Mouse (Mus musculus) erythroid progenitor cell, adult 5-6 weeks (primary cell): ENCODE results near the gene Txn2. TPM values are rescaled to one million over a fixed set of nuclear protein-coding genes. Genes with fewer than 3 reads are reported as not detected.
A peak's percentile ranks its signal among the peaks of the same experiment; 100 is the strongest.
"Not testable (repeated sequence)": the region's sequence is repeated elsewhere in the genome, so short reads cannot be mapped to it uniquely, and the experiment has no call there.

ENCODE experiments used
- ATAC-seq: replicated peaks from 2 replicates; pipeline ENCODE4 v1.8.0; 2016; ENCODE audit warnings: moderate number of reproducible peaks, mild to moderate bottlenecking, moderate TSS enrichment, inconsistent platforms; ENCODE audit not compliant: poor library complexity, low FRiP score, severe bottlenecking
- total RNA-seq, 2 experiments: library from RNA; stranded (forward) in 1 of 2; stranded (reverse) in 1 of 2; fragments of 150-400 nt in 1 of 2; fragments of 186-747, 209-891 nt in 1 of 2; gene quantifications; 2 replicates each; pipeline versions ENCODE4 v1.2.3 to v1.2.4; 2015 to 2017; ENCODE audit warnings: low replicate concordance in 2 of 2

The Txn2 gene
- total RNA-seq, 2 experiments from 2014 or later = 30.3 to 151 TPM

DNA sequence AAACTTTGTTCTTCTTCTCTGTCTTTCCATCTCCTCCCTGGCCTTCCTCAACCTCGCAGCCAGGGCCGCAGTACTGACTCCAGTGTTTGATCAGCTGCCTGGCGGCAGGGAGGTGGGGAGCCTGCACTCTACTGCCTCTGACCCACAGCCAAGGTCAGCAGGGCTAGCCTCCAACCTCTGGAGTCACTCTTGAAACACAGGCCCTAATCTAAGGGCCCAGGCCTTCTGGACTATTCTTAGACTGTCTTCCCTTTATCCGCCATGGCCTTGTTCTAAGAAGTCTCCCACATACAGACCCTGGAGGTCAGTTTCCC lies 45.2 kb downstream of the Txn2 start:
- ATAC-seq = no peak

DNA sequence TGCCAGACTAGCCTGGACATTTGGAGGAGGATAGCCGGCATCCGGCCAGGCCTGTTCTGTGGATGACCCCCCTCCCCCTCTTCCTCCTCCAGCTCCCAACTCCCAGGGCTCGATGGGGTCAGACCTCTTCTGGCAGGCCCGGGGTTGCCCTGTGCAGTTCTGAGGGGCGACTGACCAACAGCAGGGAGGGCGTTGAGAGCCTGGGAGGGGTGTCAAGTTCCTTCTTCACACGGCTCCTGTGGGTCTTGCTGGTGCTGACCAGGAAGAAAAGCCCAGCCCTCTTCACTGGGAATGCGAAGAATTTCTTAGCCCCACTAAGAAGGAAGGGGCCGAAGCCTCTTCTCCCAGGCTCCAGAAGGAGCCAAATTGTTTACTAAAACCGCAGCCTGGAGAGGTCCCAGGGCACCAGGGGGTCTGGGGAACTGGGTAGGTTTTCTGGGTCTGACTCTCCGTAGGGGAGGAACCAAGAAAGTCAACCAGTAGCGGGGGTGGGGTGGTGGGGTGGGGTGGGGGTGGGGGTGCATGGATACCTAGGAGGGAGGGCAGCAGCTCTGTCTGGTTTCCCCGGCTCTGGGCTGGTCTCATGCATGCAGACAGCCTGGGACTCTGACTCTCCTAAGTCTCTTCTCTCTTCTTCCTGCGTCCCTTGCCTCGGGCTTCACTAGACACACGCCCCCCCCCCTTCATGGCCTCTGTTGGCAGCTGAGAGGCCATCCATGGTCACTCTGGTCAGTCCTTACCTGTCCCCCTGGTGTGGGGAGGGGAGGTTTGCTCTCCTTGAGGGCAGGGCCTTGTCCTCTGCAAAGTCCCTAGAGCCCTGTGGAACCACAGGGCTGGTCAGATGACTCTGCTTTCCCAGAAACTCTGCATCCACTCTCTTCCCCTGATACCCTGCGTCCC lies 45.8 kb downstream of the Txn2 start:
- ATAC-seq = no peak

DNA sequence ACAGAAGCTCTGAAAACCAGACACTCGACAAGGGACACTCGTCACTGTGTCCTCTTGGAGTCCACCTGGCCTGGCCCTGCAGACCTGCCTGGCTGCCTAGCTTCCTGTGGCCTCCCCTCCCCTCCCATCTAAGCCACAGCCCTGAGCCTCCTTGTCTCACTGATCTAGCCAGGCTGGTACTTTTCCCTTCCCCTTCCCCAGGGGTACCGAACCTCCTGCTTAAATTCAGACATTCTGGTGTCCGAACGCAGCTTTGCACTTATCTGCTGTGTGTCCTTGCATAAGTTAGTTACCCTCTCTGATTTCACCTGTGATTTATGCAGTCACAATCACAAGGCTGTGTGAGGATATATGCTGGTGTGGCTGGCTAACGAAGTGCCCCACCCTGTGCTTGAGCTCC lies 46.5 kb downstream of the Txn2 start:
- ATAC-seq = no peak

DNA sequence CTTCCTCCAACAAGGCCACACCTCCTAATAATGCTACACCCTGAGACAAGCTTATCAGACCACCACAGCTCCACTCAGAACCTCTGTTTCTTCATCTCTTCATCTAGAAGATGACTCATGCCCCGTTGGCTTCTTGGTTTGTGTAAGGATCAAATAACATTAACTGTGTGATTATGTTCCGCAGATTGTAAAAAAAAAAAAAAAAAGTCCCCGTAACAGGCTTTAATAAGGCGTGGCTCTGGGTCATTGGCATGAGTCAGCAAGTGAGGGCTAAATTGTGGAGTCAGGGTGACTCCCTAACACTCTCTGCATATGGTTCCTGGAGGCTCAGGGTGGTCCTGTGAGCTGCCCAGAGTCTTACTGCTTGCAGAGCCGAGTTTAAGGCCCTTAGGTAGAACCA lies 47.1 kb downstream of the Txn2 start:
- ATAC-seq = peak; percentile 51

DNA sequence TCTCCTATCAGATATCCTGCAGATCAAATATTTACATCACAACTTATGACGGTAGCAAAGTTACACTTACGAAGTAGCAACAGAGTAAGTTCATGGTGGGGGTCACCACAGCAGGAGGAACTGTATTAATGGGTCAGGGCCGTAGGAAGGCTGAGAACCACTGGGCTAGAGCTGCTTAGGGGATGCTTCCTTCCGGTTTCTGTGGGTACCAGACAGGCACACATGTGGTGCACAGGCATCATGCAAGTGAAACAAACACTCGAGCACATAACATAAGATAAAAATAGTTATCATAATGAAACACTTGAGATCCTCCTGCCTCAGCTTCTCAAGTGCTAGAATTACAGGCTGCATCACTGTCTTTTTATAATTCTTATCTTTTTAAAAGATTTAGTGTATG lies 48.1 kb downstream of the Txn2 start:
- no peak for ATAC-seq

DNA sequence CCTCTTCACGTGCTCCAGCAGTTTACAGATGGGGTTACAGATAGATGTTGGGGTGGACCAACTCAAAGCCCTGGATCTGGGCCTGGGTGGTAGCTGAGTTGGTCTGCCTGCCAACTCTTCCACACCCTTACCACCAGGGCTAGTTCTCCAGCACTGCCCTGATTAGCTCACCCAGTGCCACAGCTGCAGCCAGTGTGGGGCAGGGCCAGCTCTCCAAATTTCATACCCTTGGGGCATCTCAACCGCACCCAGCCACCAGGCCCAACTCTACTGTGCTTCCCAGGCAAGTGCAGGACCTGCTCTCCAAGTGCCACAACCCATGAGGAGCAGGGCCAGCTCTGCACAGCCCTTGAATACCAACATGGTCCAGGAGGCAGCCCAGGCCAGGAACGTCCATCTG lies 49.0 kb downstream of the Txn2 start:
- ATAC-seq = 0 out of 2 replicates have a peak, but pooled peaks have one; percentile 25

DNA sequence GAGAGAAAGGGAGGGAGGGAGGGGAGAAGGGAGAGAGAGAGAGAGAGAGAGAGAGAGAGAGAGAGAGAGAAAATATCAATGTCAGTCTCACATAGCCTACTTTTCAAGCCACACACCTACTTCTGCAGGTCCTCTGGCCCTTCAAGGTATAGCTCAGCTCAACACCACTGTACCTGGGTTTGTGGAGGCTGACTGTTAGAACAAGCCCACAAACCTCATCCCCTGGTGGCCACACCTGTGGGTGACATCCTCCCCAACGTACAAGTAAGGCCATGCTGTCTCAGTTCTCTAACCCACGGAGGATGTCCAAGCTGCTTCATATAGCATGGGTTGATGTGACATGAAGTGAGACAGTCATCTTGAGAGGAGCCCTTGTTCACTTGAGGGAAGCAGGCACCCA lies 51.6 kb downstream of the Txn2 start:
- no peak for ATAC-seq

DNA sequence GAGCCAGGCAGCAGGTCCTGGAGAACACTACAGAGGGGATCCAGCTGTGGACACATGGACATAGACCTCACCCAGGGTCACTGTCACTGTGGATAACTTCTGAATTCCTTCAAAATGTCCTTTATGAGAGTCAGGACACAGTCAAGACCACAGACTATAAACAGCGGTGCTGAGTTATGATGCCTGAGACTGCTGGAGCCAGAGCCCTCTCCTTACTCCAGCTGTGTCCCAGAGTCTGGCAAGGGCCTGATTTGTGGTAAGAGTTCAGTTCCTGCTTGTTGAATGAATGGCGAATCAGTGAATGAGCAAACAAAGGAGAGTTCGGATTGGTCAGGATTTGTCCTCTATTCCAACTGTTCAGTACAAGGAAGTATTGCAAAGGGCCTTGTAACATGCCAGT lies 52.1 kb downstream of the Txn2 start:
- no peak for ATAC-seq

DNA sequence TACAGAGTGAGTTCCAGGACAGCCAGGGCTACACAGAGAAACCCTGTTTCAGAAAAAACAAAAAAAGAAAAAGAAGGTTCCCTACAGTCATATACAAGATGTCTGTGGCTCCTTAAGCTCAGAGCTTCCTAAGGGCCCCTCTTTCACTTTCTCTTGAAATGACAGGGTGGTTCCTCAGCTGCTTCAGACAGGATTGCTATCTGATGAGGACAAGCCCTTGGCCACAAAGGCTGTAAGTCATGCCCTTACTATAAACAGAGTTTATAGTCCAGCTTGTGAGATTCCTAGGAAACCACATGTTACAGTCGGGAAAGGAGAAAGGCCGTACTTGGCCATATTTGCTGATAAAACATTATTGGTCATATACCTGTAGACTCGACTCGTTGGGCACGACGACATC lies 52.9 kb downstream of the Txn2 start:
- no peak for ATAC-seq

DNA sequence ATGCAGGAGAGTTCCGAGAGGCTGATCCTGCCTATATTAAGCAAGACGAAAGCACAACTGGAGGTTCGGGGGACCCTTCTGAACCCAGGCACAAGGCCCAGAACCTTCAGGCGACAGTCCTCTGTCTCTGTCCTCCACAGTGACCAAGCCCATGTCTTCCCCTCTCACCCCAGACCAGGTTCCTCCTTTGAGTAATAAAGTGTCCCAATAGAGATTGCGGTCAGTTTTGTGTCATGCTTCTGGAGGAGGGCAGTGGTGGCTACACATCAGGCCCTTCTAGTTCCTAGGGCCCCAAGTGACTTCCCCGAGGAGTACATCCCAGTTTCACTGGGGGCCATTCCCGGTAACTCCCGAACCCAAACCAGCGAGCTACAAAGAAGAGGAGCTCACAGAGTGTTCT lies 54.0 kb downstream of the Txn2 start:
- no peak for ATAC-seq

DNA sequence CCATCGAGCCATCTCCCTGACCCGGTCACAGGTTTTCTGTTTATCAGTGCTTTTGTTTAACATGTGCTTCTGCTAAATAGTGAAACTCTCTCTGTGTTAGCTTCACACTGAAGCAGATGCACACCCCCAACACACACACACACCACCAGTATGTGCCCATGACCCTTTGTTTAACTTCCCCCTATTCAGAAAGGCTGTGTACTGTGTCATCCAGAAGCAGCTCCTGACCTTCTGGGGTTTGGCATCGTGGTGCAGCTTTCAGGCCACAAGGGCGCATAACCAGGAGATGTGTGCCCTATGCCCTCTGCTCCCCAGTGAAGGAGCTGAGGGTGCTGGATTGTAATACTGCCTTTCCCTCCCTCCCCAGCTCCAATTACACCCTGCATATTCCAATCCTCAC lies 54.5 kb downstream of the Txn2 start:
- no peak for ATAC-seq

DNA sequence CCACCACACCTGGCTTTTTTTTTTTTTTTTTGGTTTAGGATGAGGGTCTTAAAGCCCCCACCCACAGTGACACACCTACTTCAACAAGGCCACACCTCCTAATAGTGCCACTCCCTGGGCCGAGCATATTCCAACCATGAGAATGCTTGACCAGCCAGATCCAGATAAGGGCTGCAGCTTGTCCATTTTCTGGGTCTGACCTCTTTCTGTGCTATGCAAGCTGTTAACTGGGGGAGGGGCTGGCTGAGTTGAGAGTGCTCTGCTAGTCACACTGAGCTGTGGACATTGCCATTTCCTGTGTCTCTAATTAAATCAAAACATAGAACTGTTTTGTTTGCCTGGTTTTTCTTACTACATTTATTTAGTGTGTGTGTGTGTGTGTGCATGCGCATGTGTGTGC lies 55.2 kb downstream of the Txn2 start:
- ATAC-seq = no peak

DNA sequence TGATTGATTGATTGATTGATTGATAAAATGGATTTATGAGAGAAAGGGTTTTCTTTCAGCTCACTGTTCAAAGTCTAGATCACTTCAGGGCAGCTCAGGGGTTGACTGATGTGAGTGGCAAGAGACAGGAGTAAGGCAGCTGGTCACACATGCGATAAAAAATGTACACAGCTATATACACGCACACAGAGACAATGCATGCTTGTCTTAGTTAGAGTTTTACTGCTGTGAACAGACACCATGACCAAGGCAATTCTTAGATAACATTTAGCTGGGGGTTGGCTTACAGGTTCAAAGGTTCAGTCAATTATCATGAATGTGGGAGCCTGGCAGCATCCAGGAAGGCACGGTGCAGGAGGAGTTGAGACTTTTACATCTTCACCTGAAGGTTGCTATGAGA lies 55.8 kb downstream of the Txn2 start:
- ATAC-seq = no peak

DNA sequence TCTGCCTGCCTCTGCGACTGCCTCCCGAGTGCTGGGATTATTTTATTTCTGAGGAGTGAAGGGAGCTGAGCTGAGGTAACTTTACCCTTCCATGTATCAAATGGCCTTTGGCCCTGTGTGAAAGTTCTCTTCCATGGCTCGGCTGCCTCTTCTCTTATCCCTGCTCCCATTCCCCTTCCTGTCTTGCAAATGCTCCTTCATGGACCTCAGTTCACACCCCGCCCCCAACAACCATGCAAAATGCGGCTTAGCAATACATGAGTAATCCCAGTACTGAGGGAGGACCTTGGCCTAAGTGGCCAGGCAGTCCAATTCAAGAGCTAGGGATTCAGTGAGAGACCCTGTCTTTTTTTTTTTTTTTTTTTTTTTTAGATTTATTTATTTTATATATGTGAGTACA lies 60.5 kb downstream of the Txn2 start:
- no peak for ATAC-seq

DNA sequence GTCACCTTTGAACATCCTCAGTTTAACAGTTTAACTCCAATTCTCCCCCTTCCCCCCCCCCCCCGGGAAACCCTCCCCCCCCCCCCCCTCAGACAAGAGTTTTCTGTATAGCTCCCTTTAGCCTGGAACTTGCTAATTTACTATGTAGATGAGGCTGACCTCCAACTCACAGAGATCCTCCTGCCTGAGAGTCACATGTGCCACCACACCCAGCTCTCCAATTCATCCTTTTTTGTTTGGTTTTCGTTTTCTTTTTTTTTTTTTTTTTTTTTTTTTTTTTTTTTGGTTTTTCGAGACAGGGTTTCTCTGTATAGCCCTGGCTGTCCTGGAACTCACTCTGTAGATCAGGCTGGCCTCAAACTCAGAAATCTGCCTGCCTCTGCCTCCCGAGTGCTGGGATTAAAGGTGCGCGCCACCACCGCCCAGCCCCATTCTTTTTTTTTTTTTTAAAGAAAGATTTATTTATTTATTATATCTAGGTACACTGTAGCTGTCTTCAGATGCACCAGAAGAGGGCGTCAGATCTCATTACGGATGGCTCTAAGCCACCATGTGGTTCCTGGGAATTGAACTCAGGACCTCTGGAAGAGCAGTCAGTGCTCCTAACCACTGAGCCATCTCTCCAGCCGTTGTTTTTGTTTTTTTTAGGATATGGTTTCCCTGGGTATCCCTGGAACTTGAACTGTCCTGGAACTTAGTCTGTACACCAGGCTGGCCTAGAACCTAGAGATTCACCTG lies 61.4 kb downstream of the Txn2 start:
- not testable (repeated sequence) for ATAC-seq

DNA sequence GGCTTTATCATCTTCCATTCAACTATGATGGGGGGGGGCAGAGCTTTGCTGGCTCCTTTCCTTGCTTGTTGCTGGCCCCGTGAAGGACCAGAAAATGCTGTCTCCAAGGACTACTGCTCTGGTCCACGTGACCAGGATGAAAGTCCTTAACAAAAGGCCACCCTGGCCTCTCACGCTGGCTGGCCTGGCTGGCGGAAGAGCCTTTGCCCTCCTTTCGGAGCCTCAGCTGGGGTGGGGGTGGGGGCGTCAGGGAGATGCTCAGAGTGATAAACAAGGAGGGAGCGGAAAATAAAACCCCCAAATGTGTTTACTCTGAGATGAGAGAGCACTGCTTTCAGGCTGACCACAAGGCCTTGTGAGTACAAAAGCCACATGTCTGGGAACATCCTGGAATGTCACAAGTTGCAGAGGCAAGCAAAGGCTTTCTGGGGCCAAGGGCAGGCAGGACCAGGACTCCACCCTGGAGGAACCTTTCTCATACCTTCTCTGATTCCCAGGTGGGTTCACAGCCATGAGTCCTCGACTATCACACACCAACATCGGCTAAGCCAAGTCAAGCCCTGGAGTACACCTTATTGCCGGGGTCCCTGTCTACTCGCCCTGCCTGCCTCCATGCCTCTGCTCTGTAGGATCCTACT lies 62.1 kb downstream of the Txn2 start:
- ATAC-seq = no peak

Other genes with a start within 250 kb of the Txn2 start
- gene Apol7e, start 230.1 kb downstream of the Txn2 start, total RNA-seq (2015; ENCODE audit: low replicate concordance) = 0.84 TPM in 1 of 2 replicates, not detected in the other
- not detected in 2 replicates for gene Apol7e, start 230.1 kb downstream of the Txn2 start, total RNA-seq (2017; ENCODE audit: low replicate concordance)
- gene Apol9b, start 200.0 kb downstream of the Txn2 start, total RNA-seq (2015; ENCODE audit: low replicate concordance) = 1.1 TPM in 1 of 2 replicates, not detected in the other
- gene Apol9b, start 200.0 kb downstream of the Txn2 start, total RNA-seq (2017; ENCODE audit: low replicate concordance) = not detected in 2 replicates
- gene Apol8, start 172.0 kb downstream of the Txn2 start, total RNA-seq (2015; ENCODE audit: low replicate concordance) = 160 and 228 TPM in 2 replicates
- 210 and 246 TPM in 2 replicates for gene Apol8, start 172.0 kb downstream of the Txn2 start, total RNA-seq (2017; ENCODE audit: low replicate concordance)
- 104 and 105 TPM in 2 replicates for gene Myh9, start 86.8 kb downstream of the Txn2 start, total RNA-seq (2015; ENCODE audit: low replicate concordance)
- gene Myh9, start 86.8 kb downstream of the Txn2 start, total RNA-seq (2017; ENCODE audit: low replicate concordance) = 198 and 213 TPM in 2 replicates
- gene Foxred2, start 27.7 kb upstream of the Txn2 start, total RNA-seq (2015; ENCODE audit: low replicate concordance) = 3.4 and 4.3 TPM in 2 replicates
- gene Foxred2, start 27.7 kb upstream of the Txn2 start, total RNA-seq (2017; ENCODE audit: low replicate concordance) = 1.2 and 1.4 TPM in 2 replicates
- gene Eif3d, start 41.8 kb upstream of the Txn2 start, total RNA-seq (2015; ENCODE audit: low replicate concordance) = 85.1 and 85.8 TPM in 2 replicates
- 66.9 and 68.2 TPM in 2 replicates for gene Eif3d, start 41.8 kb upstream of the Txn2 start, total RNA-seq (2017; ENCODE audit: low replicate concordance)
- gene Cacng2, start 191.0 kb upstream of the Txn2 start, total RNA-seq (2015; ENCODE audit: low replicate concordance) = not detected in 2 replicates
- not detected in 2 replicates for gene Cacng2, start 191.0 kb upstream of the Txn2 start, total RNA-seq (2017; ENCODE audit: low replicate concordance)
- 19.7 and 41.4 TPM in 2 replicates for gene Ift27, start 245.1 kb upstream of the Txn2 start, total RNA-seq (2015; ENCODE audit: low replicate concordance)
- 2.5 and 6.4 TPM in 2 replicates for gene Ift27, start 245.1 kb upstream of the Txn2 start, total RNA-seq (2017; ENCODE audit: low replicate concordance)